Mouse (Mus musculus) brown adipose tissue, adult 24 weeks (tissue): Measurements from ENCODE around the gene Mrtfb. TPM values are rescaled to one million over a fixed set of nuclear protein-coding genes. Genes with fewer than 3 reads are reported as not detected.

Experiments used
- H3K27ac ChIP-seq: fragments of 200-500 bp; replicated peaks from 2 replicates; pipeline ENCODE4 v1.5.1; 2012; ENCODE audit warnings: low read depth, mild to moderate bottlenecking, low read length
- H3K4me1 ChIP-seq: fragments of 200-500 bp; 2 replicates; pipeline ENCODE4 v1.6.1; 2012; ENCODE audit warnings: low read length, mixed read lengths; ENCODE audit not compliant: control insufficient read depth, insufficient read depth, insufficient read length
- H3K4me3 ChIP-seq: fragments of 200-500 bp; 2 replicates; pipeline ENCODE4 v1.5.1; 2012; ENCODE audit warnings: low read depth, mild to moderate bottlenecking, low read length, moderate library complexity; ENCODE audit not compliant: insufficient read depth
- polyA plus RNA-seq: library from polyadenylated mRNA; stranded (reverse); fragments of >200 nt; gene quantifications from 2 replicates; pipeline ENCODE4 v1.2.4, GENCODE M21; 2012; ENCODE audit not compliant: missing spikeins, insufficient read depth, insufficient read length

Mrtfb gene
- polyA plus RNA-seq, 1 experiment = 7.1 TPM

DNA sequence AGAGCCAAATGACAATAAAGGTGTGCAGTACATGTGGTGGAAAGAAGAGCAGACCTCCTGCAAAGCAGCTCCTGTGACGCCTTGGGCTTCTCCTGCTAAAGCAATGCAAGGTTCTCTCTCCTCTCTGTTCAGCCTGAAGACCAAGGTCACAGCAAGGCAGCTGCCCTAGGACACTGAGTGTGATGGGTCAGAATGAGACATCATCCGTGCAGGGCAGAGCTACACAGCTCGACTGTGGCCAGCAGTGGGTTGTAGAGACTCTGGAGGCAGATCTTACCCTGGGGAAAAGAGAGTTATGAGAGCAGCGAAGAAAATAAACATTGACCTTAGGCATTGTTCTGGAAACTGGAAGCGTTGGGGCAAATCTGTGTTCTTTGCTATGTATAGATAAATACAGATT is 98.2 kb downstream of the Mrtfb start:
- Histone ChIP-seq H3K4me3 (no peak overlapping the region), H3K4me1 (peaks cover 6% of the 10 kb centered on the region), H3K27ac (0 out of 2 replicates have a peak overlapping the region, but pooled peaks have one; percentile 12)

DNA sequence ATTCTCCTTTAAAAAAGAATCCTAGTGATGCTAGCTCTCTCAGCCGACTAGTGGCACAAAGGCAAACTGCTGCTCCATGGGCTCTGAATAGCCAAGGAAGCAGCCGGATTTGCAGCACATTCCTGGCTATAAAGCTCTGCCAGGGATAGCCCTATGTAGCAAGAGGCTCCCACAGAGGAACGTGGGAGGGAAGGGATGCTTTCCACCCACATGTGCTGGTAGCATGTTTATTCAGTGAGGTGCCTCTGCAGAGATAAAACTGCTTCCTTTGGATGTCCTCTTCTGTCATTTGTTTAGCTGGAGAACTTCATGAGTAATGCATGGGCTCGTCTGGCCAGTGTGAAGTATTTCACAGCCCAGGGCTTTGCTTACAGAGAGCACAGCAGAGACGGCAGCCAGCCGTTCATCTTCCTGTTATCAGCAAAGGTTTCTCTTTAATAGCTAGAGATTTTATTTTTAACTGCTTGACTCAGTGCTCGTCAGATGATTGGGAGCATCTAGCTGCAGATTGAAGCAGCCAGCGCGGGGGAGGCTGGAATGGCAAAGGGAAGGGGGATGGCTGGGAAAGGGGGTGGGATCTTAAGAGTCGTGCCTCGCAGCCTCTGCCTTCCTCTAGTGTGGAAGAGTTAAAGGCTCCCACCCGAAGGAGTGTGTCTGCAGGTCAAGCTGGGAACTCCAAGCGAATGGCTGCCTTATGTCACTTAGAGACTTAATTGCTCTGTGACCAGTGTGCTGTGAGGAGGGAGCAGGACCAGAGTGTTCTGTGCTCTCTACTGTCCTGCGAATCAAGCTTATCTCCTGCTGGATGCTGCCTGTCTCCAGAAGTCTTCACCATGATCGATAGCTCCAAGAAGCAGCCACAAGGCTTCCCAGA is 101.8 kb downstream of the Mrtfb start:
- Histone ChIP-seq H3K4me3 (peak overlapping the region; percentile 40), H3K27ac (peak overlapping the region; percentile 20), H3K4me1 (peaks cover 6% of the 10 kb centered on the region)

DNA sequence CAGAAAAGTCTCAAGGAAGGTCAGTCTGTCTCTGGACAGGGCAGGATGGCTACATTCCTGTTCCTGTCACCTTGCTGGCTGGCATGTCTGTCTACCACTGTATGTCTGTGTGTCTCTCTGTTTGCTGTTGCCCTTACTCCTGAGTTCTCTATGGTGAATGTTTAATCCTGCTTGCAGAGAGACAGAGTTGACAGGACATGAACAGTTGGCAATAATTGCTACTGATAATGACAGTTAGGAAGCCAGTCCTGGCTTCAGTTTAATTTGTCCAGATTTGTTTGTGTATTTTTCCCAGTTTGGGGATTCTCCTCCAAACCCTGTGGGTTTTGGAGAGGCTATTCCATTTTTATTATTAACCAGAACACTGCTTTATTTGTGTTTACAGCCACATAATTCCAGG is 102.5 kb downstream of the Mrtfb start:
- peaks cover 6% of the 10 kb centered on the region for H3K4me1 ChIP-seq
- H3K4me3 ChIP-seq = peak overlapping the region; percentile 40
- peak overlapping the region; percentile 20 for H3K27ac ChIP-seq

GRCm38 (mm10) chr16:13359405-13359858 is 103.2 kb downstream of the Mrtfb start:
- H3K4me3 ChIP-seq = peak overlapping the region; percentile 49
- peak overlapping the region; percentile 35; the same call in 1 of the 2 replicates for H3K27ac ChIP-seq
- H3K4me1 ChIP-seq = peaks cover 4% of the 10 kb centered on the region

- H3K4me1 ChIP-seq = peaks cover 4% of the 10 kb centered on the region; the same call in 1 of the 2 replicates
- H3K4me3 ChIP-seq = peak overlapping the region; percentile 29; the same call in 1 of the 2 replicates
- H3K27ac ChIP-seq = no peak overlapping the region
Measured at GRCm38 (mm10) chr16:13360208-13360607, 103.9 kb downstream of the Mrtfb start.

DNA sequence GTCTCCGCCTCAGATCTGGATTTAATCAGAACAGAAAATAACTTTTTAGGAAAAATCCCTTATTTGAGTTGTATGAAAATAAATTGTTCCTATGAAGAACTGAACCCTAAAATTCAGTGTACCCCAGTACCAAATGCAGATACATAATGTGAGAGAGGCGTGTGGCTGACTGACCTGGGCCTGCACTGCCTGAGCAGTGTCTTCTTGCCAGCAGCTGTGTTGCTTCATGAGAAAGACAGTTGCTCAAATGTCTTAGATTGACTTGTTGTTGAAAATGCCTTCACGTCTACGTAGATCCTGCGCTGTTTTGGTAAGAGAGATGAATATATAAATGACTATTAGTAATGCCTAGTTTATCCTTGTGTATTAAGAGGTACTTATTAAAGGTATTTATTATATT is 104.6 kb downstream of the Mrtfb start:
- no peak overlapping the region for H3K4me3 ChIP-seq
- no peak overlapping the region for H3K27ac ChIP-seq
- H3K4me1 ChIP-seq = peaks cover 4% of the 10 kb centered on the region; the same call in 1 of the 2 replicates

DNA sequence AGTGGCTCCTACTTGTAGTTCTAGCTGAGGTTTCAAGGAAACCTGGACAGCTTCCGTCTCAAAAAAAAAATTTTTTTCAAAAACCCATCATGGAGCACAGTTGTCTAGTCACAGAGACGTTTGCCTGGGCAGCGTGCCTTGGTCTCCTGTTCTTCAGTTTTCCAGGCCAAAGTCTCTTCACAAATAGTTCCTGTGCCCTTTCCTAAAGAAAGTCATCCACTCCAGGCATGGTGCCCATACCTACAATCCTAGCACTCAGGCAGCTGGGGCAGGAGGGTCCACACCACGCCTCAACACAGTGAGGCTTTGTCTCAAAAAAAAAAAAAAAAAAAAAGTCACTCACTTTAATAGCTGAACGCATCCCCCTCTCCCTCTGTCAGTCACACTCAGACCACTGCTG is 106.9 kb downstream of the Mrtfb start:
- H3K27ac ChIP-seq = no peak overlapping the region
- H3K4me1 ChIP-seq = peaks cover 13% of the 10 kb centered on the region; the same call in 1 of the 2 replicates
- H3K4me3 ChIP-seq = no peak overlapping the region

DNA sequence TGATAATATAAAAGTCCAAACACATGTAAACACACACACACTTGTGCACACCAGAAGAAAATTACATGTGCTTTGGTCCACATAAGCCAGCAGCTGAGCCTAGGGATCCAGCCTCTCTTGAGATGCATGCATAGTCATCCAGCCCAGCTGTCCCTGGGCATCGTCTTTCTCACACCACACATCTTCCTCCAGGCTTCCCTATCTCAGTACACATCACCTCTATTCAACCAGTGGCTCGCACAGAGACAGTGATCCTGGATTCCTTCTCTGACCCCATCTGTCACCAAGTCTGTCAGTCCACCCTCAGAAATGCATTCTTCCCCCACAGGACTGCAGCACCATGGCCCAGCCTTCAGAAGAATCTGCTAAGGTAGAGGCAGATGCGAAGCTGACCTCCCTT is 107.9 kb downstream of the Mrtfb start:
- Histone ChIP-seq H3K27ac (no peak overlapping the region), H3K4me1 (peaks cover 11% of the 10 kb centered on the region; the same call in 1 of the 2 replicates), H3K4me3 (no peak overlapping the region)

GRCm38 (mm10) chr16:13366256-13366655 is 110.0 kb downstream of the Mrtfb start:
- H3K4me1 ChIP-seq = peaks cover 13% of the 10 kb centered on the region; the same call in 1 of the 2 replicates
- H3K4me3 ChIP-seq = no peak overlapping the region
- no peak overlapping the region for H3K27ac ChIP-seq

DNA sequence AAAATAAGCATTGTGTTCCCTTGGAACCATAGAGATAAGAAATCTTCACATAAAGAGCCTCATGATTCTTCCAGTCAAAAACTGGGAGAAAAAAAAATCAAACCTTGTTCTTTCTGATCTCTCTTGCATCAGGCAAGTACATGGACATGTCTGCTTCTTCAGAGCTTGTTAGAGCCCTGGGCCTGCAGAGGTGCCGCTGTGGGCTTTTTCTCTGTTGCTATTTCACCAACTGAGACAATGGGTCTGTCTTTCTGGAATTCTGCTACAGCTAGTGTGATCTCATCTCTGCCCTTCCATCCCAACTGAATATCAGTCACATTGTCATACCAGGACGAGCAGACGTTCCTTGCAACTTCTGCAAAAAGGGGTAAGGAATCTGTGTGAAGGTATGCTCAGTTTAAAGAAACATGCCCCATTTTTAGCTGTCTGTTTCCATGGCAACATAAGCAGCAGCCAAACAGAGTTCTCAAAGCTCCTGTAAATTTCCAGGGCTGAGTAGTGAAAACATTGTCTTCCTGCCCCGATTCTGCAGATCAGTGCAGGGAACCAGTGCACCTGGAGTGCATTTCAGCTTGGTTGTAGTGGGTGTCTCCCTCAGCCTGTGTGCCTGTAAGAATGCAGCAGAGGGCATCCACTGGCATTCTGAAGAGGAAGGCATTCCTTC is 110.7 kb downstream of the Mrtfb start:
- H3K27ac ChIP-seq = peak overlapping the region; percentile 30
- no peak overlapping the region for H3K4me3 ChIP-seq

GRCm38 (mm10) chr16:13367466-13367856 is 111.2 kb downstream of the Mrtfb start:
- peaks cover 18% of the 10 kb centered on the region; the same call in 1 of the 2 replicates for H3K4me1 ChIP-seq
- H3K27ac ChIP-seq = peak overlapping the region; percentile 30; the same call in 1 of the 2 replicates
- H3K4me3 ChIP-seq = no peak overlapping the region

More for the DNA sequence above, 110.7 kb downstream of the Mrtfb start:
- peaks cover 18% of the 10 kb centered on the region; the same call in 1 of the 2 replicates for H3K4me1 ChIP-seq

GRCm38 (mm10) chr16:13368645-13369044 is 112.4 kb downstream of the Mrtfb start:
- Histone ChIP-seq H3K4me3 (no peak overlapping the region), H3K4me1 (peaks cover 25% of the 10 kb centered on the region), H3K27ac (no peak overlapping the region)

- Histone ChIP-seq H3K27ac (peak overlapping the region; percentile 77), H3K4me1 (peaks cover 23% of the 10 kb centered on the region), H3K4me3 (0 out of 2 replicates have a peak overlapping the region, but pooled peaks have one; percentile 23)
Measured at GRCm38 (mm10) chr16:13371740-13372287, 115.5 kb downstream of the Mrtfb start.

DNA sequence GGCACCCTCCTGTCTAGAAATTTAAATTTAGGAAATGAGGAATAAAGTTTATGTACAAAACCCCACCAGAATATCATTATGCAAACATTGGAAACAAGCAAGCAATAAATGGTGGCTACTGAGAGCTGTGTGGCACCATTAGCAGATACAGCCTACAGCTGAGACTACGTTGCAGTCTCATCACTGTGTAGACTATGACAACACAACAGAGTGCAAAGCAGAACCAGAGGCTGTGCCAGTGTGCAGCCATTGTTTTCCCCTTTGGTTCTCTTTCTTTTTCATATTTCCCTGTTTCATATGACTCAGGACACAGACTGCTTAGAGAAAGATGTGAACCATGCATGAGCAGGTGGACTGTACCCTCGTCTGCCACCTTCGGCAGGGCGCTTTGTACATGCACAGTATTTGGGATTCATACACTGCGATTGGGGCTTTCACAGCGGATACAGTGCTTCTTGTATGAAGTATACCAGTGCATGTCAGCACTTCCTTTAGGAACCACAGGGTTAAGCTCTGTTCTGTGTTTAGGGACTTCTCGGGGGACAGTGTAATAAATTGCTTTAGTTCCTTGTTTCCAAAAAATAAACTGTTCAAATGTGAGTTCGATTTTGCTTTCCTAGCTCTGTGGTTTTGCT is 116.7 kb downstream of the Mrtfb start:
- Histone ChIP-seq H3K27ac (0 out of 2 replicates have a peak overlapping the region, but pooled peaks have one; percentile 3), H3K4me1 (peaks cover 19% of the 10 kb centered on the region), H3K4me3 (no peak overlapping the region)
